Mouse (Mus musculus): Measurements from ENCODE around the gene Crx. TPM values are rescaled to one million over a fixed set of nuclear protein-coding genes. Genes with fewer than 3 reads are reported as not detected.
"Not testable (repeated sequence)": the region's sequence is repeated elsewhere in the genome, so short reads cannot be mapped to it uniquely, and the experiment has no call there.

Crx gene
- not detected for total RNA-seq (2021)
- long read RNA-seq, result 0 reads

DNA sequence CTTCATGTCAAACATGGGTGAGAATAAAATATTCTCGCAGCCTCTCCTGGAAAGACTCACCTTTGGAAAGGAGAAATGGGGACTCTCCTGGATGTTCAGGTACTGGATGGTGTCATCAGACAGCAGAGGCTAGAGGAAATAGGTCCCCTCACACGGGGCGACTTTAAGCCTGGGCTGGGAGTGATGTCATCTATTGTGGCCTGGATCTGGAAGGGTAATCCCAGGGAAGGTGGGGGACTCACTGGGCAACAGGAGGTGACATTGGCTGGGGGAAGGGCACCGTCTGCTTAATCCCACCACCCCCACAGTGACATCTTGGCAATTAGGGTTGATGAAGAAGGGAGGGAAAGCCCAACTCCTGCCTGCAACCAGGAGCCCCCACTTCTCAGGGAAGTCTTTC, at the start of gene Crx:
TSS of gene Crx (minus strand) at position 213 of the 400 bp plus-strand sequence.
- DNase-seq (ENCODE audit: low spot score in 2 of 2), result no peak

GRCm38 (mm10) chr7:15922220-15922773, 42.5 kb upstream of the Crx start, which contains the start of gene Selenow:
Selenow (minus strand) TSS chr7:15922402.
- peak; percentile 90 to 95 for DNase-seq (ENCODE audit: low spot score in 2 of 2)

- DNase-seq (ENCODE audit: low spot score in 2 of 2), result peak in 1 of 2 experiments; percentile 55
Measured at GRCm38 (mm10) chr7:15921796-15922195, 42.0 kb upstream of the Crx start.

GRCm38 (mm10) chr7:15920645-15921190, 41.0 kb upstream of the Crx start:
- DNase-seq (ENCODE audit: low spot score in 2 of 2), result peak in 1 of 2 experiments; percentile 75

DNA sequence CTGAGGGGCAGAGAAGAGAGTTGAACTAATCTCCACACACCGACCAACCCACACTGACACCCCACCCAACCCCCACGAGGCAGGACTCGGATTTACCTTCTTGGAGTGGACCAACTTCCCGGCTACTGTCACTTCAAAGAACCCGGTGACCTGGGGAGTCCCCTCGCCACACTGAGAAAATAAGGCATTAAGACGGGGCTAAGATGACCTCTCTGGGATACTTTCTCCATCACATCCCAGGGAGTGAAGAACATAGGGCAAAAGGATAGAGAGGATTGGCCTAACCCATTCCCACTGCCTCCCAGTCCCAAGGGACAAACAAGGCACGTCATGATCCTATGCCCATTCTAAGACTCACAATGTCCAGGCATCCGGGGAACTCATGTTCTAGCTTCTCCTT, 40.2 kb upstream of the Crx start:
- no peak for DNase-seq (ENCODE audit: low spot score in 2 of 2)

- no peak for DNase-seq (ENCODE audit: low spot score in 2 of 2)
Measured at GRCm38 (mm10) chr7:15918371-15918770, 38.6 kb upstream of the Crx start.

- no peak for DNase-seq (ENCODE audit: low spot score in 2 of 2)
Measured at GRCm38 (mm10) chr7:15916996-15917395, 37.2 kb upstream of the Crx start.

GRCm38 (mm10) chr7:15916134-15916723, 36.5 kb upstream of the Crx start:
- no peak for DNase-seq (ENCODE audit: low spot score in 2 of 2)

DNA sequence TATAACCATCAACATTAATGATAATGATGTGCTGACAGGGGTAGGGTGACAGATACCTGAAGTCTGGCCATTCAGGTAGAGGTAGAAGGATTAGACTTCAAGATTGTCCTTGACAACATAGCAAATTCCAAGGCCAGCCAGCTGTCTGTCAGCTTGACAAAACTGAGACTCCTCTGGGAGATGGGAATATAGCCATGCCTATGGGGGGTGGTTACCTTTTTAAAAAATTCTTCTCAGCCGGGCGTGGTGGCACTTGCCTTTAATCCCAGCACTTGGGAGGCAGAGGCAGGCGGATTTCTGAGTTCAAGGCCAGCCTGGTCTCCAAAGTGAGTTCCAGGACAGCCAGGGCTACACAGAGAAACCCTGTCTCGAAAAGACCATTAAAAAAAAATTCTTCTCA, 35.9 kb upstream of the Crx start:
- DNase-seq (ENCODE audit: low spot score in 2 of 2), result not testable (repeated sequence)

DNA sequence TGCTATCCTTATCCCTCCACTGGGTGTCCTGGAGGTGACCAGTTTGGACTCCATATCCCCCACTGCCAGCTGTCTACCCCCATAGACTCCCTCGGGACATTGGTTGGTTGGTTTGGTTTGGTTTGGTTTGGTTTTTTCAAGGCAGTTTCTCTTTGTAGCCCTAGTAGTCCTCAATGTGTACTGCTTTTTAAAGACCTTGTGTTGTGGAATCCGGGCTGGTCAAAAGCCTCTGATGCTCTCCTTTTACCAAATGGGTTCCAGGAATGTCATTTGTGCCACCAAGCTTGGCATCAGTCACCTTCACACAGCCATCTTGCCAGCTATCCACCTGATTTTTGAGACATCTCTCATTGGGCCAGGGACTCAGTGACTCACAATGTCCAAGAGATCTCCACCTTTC, 35.0 kb upstream of the Crx start:
- no peak for DNase-seq (ENCODE audit: low spot score in 2 of 2)

DNA sequence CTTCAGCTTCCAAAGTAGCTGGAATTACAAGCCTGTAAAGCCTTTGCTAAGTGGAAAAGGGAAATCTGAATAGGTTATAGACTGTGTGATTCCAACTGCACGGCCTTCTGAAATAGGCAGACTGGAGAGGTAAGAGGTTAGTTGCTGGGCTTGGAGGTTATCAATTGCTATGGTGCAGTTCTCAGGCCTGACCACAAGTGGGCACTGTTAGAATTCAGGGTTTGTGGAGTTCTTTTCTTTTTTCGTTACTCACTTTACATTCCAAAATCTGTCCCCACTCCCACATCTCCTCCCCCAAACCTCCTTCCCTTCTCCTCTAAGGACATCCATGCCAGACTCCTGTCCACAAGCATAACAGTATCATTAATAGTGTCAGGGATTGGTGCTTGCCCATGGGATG, 34.5 kb upstream of the Crx start:
- peak in 1 of 2 experiments; percentile 51 for DNase-seq (ENCODE audit: low spot score in 2 of 2)

DNA sequence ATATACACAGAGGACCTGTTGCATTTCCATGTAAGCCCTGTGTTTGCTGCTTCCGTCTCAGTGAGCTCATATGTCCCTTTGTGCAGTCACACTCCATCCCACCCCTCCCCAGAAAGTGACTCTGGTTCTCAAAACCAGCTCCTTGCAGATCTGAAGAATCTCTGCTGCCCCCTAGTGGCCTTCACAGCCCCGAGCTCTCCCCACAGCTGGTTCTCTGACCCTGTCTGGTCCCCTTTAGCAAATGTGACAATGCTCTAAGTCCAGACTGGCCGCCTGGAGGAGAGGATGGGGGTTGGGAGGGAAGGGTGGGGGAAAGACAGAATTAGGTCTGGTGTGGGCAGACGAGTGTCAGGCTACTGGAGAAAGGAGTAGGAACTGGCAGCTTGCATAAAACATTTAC, 32.4 kb upstream of the Crx start:
- peak in 1 of 2 experiments; percentile 80 for DNase-seq (ENCODE audit: low spot score in 2 of 2)

DNA sequence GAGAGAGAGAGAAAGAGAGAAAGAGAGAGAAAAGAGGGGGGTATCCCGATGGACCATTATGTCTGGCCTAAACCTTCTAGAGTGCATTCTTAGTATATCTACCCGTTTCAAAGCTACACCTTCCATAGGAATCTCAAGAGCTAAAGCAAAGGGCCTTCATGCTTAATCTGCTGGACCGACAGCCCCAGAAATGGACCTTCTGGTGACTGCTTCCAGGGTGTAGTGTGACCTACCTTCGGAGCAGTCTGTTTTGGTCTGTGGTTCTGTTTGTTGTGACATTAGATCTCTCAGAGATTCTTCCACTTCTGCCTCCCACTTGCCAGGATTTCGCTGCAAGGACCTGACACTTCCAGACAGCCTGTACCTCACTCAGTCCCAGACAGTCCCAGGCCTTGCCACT, 30.8 kb upstream of the Crx start:
- DNase-seq (ENCODE audit: low spot score in 2 of 2), result no peak

- no peak for DNase-seq (ENCODE audit: low spot score in 2 of 2)
Measured at GRCm38 (mm10) chr7:15907971-15908590, 28.3 kb upstream of the Crx start.

DNA sequence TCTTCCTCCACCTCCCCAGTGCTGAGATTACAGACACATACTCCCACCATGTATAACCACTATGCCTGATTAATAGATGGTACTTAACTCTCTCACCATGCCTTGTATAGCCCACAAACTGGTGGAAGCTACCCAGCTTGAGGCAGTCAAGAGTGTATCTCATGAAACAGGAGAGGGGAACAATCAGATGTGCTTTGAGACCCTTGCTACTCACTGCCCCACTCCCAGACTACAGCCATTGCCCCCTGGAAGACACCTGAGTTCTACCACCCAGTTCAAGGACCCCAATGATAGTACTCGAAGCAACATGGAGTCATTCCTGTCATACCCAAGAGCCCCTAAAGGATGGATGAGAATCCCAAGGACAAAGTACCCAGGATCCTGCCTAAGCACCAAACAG, 26.8 kb upstream of the Crx start:
- no peak for DNase-seq (ENCODE audit: low spot score in 2 of 2)

DNA sequence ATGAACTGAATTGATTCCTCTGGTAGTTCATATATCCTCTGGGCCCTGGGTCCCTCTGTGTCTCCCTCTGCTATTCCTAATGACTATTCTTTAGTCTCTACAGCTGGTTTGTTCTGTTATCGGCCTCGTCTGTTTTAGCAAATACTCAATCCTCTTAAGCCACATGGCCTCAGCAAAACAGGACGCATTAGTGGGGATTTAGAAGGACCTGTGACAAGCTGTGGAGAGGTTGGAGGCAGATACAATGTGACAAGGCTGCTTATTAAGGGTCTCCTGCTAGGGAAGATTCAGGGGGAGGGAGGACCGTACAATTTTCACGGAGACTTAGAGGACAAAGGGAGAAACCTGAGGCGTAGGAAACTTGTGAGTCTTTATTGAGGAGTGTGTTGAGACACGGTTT, 26.1 kb upstream of the Crx start:
- no peak for DNase-seq (ENCODE audit: low spot score in 2 of 2)

DNA sequence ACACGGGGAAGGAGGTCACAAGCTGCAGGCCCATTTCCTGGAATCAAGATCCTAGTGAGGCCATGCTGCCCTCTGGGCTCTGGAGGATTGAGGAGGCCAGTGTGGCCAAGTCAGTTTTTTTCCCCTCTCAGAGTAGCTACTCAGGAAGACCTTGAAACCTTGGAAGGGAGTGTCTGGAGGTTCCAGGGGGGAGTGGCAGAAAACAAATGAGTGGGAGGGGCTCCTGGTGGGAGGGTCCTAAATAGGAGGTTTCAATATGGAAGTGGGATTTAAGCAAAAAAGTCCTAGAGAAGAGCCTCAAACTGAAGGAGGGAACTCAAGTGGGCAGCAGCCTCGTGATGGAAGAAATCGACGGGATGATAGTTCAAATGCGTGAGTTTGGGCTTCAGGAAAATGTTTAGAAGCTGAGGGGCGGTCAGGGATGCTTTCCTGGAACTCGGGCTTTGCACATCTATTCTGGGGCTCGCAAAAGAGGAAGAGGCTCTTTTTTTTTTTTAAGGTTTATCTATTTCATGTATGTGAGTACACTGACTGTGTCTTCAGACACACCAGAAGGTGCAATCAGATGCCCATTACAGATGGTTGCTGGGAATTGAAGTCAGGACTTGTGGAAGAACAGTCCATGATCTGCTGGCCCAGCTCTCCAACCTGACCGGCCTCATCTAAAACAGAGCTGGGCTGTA, 21.7 kb upstream of the Crx start:
- no peak for DNase-seq (ENCODE audit: low spot score in 2 of 2)

GRCm38 (mm10) chr7:15894251-15894650, 14.5 kb upstream of the Crx start:
- DNase-seq (ENCODE audit: low spot score in 2 of 2), result no peak

DNA sequence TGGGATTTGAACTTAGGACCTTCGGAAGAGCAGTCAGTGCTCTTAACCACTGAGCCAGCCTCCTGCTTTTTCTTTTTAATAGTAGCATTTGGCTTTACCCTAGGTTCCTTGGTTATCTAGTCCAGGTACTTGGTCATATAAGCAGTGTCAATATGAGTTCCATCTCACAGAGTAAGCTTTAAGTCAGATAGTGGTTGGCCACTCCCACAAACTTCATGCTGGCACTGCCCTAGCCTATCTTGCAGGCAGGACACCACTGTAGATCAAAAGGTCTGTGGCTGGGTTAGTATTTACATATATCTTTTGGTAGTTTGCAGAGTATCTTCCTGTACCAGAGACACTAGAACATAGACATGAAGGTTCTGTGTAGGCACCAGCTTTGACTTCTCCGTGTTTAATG, 4.4 kb upstream of the Crx start:
- DNase-seq (ENCODE audit: low spot score in 2 of 2), result no peak

DNA sequence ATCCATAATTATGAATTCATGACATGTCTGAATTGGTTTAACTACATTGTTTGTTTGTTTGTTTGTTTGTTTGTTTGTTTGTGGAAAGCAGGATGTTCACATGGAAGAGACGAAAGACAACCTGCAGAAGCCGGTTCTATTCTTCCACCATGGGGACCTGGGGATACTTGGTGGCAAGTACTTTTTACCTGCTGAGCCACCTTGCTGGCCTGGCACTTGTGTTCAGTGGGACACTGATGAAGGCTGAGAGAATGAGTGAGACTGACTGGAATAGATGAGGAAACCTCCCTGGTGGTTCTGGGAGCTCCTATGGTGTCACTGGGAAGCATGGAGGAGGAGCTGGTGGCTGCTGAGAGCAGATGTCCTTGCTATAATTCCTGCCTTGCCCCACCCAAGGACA, 2.5 kb upstream of the Crx start, which contains the start of gene Crxos:
TSS of gene Crxos (plus strand) at position 301 of the 400 bp plus-strand sequence.
- DNase-seq (ENCODE audit: low spot score in 2 of 2), result no peak

- no peak for DNase-seq (ENCODE audit: low spot score in 2 of 2)
Measured at GRCm38 (mm10) chr7:15881831-15882230, 2.1 kb upstream of the Crx start.

GRCm38 (mm10) chr7:15881388-15881787, 1.6 kb upstream of the Crx start:
- DNase-seq (ENCODE audit: low spot score in 2 of 2), result no peak

Data from layer of hippocampus, adult 18-20 months (tissue).